Mouse (Mus musculus): ENCODE results near the gene Gm20388. TPM values are rescaled to one million over a fixed set of nuclear protein-coding genes. Genes with fewer than 3 reads are reported as not detected.
A peak's percentile ranks its signal among the peaks of the same experiment; 100 is the strongest.

The Gm20388 gene
- total RNA-seq, 2 experiments from 2014 or later: 10.7 TPM; not detected in 1

DNA sequence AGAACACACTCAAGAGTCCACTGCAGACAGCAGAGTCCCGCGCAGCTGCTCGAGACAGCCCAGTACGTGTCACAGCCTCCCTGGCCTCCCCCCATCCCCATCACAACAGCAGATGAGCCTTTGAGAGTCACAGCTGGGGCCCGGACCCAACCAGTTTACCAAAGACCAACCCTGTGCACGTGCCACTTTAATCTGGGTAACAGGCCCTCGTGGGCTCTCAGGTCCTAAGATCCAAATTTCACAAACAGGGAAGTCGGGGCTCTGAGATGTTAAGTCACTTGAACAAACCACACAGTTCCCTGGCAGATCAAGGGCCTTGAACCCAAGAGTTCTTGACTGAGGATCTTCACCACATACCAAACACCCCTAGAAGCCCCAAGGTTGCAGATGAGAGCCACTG is 2010.9 kb downstream of the Gm20388 start:
- no peak for DNase-seq (ENCODE audit: low spot score in 2 of 2)

GRCm38 (mm10) chr8:121922101-121922500 is 2011.5 kb downstream of the Gm20388 start:
- DNase-seq (ENCODE audit: low spot score in 2 of 2): no peak

GRCm38 (mm10) chr8:121924681-121925080 is 2014.0 kb downstream of the Gm20388 start:
- DNase-seq (ENCODE audit: low spot score in 2 of 2): no peak

DNA sequence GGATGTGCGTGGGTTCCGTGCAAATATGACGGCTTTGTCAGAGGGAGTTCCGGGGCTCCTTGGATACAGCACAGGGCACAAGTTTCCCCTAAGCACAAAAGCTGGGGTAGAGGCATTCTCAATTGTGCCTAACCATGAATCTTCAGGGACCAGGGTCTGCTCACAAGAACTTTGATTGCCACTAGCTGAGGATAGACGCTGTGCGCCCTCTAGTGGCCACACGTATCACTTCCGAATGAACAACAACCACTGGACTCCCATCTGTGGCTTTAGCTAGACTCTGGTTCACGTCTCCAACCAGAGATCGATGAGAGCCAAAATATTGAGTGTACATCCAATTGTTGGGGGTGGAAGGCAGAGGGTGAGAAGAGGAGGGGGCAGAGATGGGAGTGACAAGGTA is 2015.0 kb downstream of the Gm20388 start:
- DNase-seq (ENCODE audit: low spot score in 2 of 2): peak; percentile 53 to 89

DNA sequence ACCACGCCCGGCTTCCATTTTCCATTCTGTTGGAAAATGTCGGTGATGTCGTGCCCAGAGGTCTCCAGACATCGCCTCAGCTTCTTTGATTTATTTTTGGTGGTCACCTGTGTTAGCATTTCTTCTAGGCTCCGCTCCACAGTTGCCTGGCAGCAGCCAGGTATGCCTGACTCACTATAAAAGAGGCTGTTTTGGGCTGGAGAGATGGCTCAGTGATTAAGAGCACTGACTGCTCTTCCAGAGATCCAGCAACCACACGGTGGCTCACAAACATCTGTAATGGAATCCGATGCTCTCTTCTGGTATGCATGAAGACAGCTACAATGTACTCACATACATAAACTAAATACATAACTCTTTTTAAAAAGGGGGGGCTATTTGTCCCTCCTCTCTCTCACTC is 2015.6 kb downstream of the Gm20388 start:
- DNase-seq (ENCODE audit: low spot score in 2 of 2): no peak

DNA sequence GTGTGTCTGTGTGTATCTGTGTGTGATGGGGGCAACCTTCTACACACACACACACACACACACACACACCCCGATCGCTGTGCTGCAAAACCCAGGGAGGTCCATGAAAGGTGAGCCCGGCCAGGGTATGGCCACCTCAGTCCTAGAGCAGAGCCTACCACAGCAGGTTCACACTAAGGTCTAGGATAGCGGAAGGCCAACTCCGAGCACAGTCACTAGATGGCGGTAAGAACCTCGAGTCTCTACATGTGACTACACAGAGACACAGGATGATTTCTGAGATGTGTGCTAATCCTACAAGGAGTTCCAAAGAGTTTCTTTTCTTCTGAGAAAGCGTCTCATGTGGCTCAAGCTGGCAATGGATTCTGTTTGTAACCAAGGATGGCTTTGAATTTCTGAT is 2016.7 kb downstream of the Gm20388 start:
- peak in 1 of 2 experiments; percentile 62 for DNase-seq (ENCODE audit: low spot score in 2 of 2)

DNA sequence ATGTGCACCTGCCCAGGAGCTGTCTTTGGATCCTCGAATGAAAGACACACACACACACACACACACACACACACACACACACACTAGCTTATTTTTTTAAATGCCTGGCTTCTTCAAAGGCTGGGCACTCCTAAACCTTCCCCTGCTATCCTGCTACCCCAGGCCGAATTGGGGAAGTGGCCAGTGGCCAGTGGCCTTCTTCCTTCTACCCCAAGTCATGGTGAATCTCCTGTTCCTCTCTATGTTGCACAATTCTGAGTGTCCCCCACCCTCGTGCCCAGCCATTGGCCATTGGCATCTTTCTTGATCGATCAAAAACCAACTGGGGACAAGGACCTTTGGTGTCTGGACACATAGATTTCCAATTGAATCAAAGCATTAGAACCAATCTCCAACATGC is 2019.4 kb downstream of the Gm20388 start:
- no peak for DNase-seq (ENCODE audit: low spot score in 2 of 2)

DNA sequence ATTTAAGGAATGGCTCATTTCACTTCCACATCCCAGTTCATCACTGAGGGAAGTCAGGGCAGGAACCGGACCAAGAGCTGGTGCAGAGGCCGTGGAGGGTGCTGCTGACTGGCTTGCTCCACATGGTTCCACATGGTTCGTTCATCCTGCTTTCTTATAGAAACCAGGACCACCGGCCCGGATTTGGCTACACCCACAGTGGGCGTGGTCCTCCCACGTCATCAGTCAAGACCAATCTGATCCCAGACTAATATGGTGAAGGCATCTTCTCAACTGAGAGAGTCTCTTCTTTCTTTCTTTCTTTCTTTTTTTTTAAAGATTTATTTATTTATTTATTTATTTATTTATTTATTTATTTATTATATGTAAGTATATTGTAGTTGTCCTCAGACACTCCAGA is 2020.9 kb downstream of the Gm20388 start:
- no peak for DNase-seq (ENCODE audit: low spot score in 2 of 2)

DNA sequence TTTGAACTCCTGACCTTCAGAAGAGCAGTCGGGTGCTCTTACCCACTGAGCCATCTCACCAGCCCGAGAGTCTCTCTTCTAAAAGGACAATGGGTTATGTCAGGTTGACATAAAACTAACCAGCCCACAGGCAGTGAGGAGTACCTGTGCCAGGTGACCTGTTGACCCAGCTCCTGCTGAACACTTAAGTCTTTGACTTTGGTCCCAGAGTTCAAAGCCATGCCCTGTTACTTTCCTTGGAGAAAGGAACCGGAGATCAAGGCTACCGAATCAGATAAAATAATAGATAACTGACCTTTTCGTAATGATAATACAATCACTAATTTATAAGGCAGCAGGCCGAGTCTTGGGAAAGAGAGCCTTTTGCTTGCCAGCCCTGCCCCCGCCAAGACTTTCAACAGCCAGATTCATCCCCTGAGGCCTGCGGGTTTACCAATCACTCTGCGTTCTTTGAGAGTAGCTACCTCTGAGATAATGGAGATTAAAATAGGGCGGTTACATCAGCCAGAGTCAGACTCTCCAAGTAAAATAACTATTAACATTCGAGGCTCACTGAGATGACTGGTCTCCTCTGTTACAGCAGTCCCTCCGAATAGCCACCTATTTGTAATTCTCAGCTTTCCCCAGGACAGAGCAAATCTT is 2021.5 kb downstream of the Gm20388 start:
- DNase-seq (ENCODE audit: low spot score in 2 of 2): no peak

DNA sequence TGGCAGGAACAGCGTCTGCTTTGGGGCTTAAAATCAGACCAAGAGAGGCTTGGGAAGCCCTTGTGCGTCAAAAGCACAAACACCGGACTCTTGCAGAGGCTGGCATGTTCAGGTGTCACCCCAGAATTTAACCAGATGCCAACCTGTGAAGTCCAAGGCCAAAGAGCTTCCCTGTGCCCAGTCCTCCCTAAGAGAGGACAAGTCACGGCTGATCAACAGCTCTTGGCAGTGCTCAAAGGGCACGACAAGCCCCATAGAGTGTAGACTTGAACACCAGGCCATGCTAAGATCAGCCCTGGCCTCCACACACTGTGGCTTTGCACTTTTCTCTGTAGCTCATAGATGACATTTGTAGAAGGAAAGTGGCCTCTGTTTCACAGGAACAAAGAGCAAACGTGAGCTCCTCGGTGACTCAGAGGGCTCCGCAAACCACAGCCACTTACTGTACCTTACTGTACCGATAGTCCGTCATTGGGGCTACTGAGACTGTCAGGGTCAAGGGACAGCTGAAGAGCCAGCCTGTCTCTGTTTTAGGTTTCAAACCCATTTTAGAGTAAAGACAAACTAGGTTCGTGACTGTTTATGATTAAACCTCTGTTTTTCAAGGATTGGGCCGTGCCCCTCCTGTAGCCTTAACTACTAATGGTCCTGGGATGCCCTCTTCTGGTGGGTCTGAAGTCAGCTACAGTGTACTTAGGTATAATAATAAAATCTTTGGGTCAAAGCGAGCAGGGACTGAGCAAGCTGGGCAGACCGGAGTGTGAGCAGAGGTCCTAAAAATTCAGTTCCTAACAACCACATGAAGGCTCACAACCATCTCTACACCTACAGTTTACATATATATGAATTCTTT is 2022.3 kb downstream of the Gm20388 start:
- no peak for DNase-seq (ENCODE audit: low spot score in 2 of 2)

GRCm38 (mm10) chr8:121934506-121934905 is 2023.9 kb downstream of the Gm20388 start:
- peak in 1 of 2 experiments; percentile 14 for DNase-seq (ENCODE audit: low spot score in 2 of 2)

GRCm38 (mm10) chr8:121934923-121935322 is 2024.3 kb downstream of the Gm20388 start:
- DNase-seq (ENCODE audit: low spot score in 2 of 2): no peak

DNA sequence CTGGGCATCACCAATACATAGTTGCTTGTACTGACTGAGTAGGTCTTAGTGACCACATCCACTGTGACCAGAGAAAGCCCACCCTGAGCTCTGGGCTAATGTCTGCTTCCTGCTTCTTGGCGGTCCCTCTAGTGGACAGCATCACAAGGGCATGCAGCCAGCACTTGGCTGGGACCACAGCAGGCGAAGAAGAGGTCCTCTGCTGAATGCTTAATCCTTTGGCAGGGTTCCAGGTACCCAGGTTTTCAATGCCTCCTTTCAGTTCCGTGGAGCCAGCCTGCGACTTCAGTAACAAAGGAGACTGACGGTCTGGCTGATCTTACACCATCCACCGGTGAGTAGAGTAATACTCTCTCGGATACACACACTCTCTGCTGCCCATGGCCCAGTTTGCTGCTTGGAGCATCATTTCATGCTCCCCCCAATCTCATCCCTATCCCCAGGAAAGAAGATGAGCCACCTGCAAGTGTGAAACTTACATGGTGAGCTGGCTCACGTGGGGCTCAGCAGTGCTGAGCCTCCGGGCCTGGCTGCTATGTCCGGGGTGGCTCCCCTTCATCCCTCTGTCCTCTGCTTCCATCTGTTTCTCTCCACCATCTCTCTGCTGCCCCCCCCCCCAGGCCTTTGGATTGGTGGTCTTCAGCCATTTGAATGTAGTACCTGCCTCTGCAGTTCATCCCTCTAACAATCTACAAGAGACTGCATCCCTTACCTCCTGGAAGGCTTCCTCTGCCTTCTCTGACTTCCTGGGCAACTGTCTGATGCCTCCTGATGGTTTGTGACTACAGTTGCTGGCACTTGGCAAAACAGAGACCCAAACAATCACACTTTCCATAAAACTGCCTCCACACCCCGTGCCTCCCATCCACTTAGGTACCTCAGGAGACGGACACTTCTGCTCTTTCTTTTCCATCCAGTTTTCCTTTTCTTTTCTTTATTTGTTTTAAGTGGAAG is 2025.0 kb downstream of the Gm20388 start:
- peak; percentile 50 to 73 for DNase-seq (ENCODE audit: low spot score in 2 of 2)

- no peak for DNase-seq (ENCODE audit: low spot score in 2 of 2)
These were observed 2025.8 kb downstream of the Gm20388 start for GRCm38 (mm10) chr8:121936391-121936790.

GRCm38 (mm10) chr8:121938732-121939131 is 2028.1 kb downstream of the Gm20388 start:
- DNase-seq (ENCODE audit: low spot score in 2 of 2): no peak

DNA sequence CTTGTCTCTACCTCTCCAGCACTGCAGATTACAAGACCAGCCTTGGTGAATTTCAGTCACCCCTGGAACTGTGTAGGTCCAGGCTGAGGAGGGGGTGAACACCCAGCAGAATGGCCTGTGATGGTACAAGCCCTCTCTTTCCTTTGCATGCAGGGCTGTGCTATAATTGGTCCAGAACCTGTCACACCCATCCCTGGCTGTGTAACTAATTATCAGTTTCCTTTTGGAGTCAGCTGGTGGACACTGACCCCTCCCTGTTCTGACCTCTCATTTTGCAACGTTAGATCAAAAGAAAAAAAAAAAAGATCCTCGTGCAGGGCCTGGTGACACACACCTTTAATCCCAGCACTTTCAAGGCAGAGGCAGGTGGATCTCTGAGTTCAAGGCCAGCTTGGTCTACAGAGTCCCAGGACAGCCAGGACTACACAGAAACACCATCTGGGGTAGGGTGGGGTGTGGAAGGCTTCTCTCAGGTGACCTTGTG is 2032.5 kb downstream of the Gm20388 start:
- DNase-seq (ENCODE audit: low spot score in 2 of 2): no peak

- DNase-seq (ENCODE audit: low spot score in 2 of 2): no peak
These were observed 2033.1 kb downstream of the Gm20388 start for GRCm38 (mm10) chr8:121943716-121944115.

DNA sequence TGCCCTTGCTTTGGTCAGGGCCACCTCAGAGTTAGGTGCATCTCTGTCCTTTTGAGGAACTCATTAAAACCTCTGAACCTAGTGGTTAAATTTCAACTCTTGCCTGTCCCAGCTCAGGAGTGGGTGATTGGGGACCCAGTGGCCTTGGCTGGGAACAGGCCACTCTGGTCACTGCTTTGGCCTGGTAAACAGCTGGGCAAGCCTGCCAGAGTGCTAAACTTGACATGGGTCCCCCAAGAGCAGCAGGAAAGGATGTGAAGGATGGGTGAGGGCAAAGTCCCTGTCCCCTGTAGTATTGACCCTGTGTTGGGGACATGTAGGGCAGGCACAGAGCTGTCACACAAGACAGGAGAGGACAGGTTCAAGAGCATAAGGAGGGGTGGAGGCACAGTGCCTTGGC is 2034.2 kb downstream of the Gm20388 start, which contains the start of gene Car5a:
Gene Car5a, minus strand, starts transcription at position 74 of the 400 bp plus-strand sequence.
- DNase-seq (ENCODE audit: low spot score in 2 of 2): no peak

DNA sequence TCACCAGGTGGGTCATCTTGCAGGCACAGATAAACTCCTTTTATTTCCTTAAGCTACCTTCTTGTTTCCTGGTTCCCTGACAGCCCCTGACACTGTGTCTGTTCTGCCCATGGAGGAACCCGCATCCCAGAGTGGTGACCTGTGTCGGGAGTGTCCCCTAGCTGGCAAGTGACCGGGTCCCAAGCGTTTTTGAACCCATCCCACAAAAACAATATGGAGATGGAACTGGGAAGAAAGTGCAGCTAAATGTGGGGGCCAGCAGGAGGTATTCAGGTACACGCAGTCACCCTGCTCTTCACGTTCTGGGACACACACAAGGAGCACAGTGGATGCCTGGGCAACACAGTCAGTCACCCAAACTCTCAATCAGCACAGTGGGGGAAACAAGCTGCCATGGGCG is 2035.7 kb downstream of the Gm20388 start:
- DNase-seq (ENCODE audit: low spot score in 2 of 2): no peak

DNA sequence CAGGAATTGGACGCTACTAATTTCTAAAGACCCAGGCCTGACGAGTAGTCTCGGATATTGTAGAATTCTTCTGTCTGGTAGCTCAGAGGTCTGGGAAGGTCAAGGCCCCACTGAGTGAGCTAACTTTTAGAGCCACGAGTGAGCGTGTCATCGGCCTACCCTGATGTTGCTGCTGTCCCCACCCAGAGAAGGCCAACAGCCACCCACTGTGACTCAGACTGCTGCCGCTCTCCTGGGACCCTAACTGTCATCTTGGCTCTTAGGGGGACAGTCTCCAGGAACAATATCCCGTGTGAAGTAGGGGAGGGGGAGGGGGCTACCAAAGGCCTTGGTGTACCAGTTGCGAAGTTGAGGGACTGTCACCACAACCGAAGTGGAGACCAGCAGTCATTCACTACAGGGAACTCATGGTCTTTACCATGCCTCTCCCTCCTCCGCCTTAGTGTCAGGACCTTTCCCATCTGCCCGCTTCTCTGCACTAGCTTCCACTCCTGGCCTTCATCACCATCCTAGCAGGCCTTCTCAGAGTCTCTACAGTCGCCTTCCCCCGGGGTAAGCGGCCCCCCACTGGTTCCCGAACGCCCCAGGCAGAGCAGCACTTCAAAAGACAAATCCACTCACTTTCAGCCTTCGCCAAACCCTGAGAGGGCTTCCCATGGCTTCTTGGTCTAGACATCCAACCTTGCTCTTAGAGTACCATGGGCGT is 2036.6 kb downstream of the Gm20388 start:
- no peak for DNase-seq (ENCODE audit: low spot score in 2 of 2)

GRCm38 (mm10) chr8:121947753-121948141 is 2037.1 kb downstream of the Gm20388 start:
- DNase-seq (ENCODE audit: low spot score in 2 of 2): peak in 1 of 2 experiments; percentile 72

All from layer of hippocampus, adult 18-20 months (tissue).